In genomic region chr6:6876231-6876630, GRCm38 (mm10) we compare ENCODE assay signal across 23 mouse cellular contexts. TPM values are rescaled to one million over a fixed set of nuclear protein-coding genes. Genes with fewer than 3 reads are reported as not detected.
DNase-seq lines count a peak whose midpoint lies in the region; ATAC-seq and TF ChIP-seq lines count a peak whose summit lies in the region.
"Had no signal": no experiment of that assay in that cellular context is flagged by ENCODE, and none has a peak within 500 bp of the region (broad histone marks: within the 10 kb centered on the region; RNA-seq: fewer than 3 reads in every experiment).

No protein-coding gene starts in this region.

- H3K27ac ChIP-seq in midbrain, embryonic 10.5 days (replicated peaks), result no peak overlapping the region
- no peak overlapping the region for H3K27ac ChIP-seq in midbrain, embryonic 14.5 days (replicated peaks; ENCODE audit: low read depth, low read length)
- H3K27ac ChIP-seq in embryonic facial prominence, embryonic 12.5 days, result peak overlapping the region; percentile 88
- peak overlapping the region; percentile 94 for H3K27ac ChIP-seq in forebrain, postnatal 0 days (ENCODE audit: low read depth, low read length)
- H3K27ac ChIP-seq in gastrocnemius, adult 2 months, result no peak overlapping the region
- H3K27ac ChIP-seq: hindbrain, embryonic 10.5 days; neural tube, embryonic 13.5 days had no signal

- H3K36me3 ChIP-seq in midbrain, embryonic 10.5 days, result no peaks in the 10 kb centered on the region
- no peaks in the 10 kb centered on the region for H3K36me3 ChIP-seq in midbrain, embryonic 14.5 days (ENCODE audit: control insufficient read depth, insufficient read depth, low read length)
- no peaks in the 10 kb centered on the region for H3K36me3 ChIP-seq in embryonic facial prominence, embryonic 12.5 days
- no peaks in the 10 kb centered on the region for H3K36me3 ChIP-seq in forebrain, postnatal 0 days (ENCODE audit: insufficient read depth)
- H3K36me3 ChIP-seq: hindbrain, embryonic 10.5 days; neural tube, embryonic 13.5 days had no signal

- WGBS in midbrain, embryonic 10.5 days, result 2% methylated on average over 2 of the region's 2 CpGs
- WGBS in midbrain, embryonic 14.5 days, result 2% methylated on average over 2 of the region's 2 CpGs
- 6% methylated on average over 2 of the region's 2 CpGs for WGBS in embryonic facial prominence, embryonic 12.5 days
- WGBS in forebrain, postnatal 0 days, result 10% methylated on average over 2 of the region's 2 CpGs

- no peak overlapping the region for H3K9ac ChIP-seq in midbrain, embryonic 14.5 days (replicated peaks; ENCODE audit: low read length)
- H3K9ac ChIP-seq in embryonic facial prominence, embryonic 12.5 days, result peak overlapping the region; percentile 38
- peak overlapping the region; percentile 53 for H3K9ac ChIP-seq in forebrain, postnatal 0 days
- H3K9ac ChIP-seq: neural tube, embryonic 13.5 days had no signal

- peaks cover 100% of the 10 kb centered on the region for H3K27me3 ChIP-seq in midbrain, embryonic 10.5 days (ENCODE audit: low read depth, poor library complexity, severe bottlenecking)
- peaks cover 94% of the 10 kb centered on the region for H3K27me3 ChIP-seq in midbrain, embryonic 14.5 days (ENCODE audit: control insufficient read depth, insufficient read depth, low read length)
- H3K27me3 ChIP-seq in embryonic facial prominence, embryonic 12.5 days, result peaks cover 69% of the 10 kb centered on the region
- peaks cover 39% of the 10 kb centered on the region for H3K27me3 ChIP-seq in forebrain, postnatal 0 days (ENCODE audit: insufficient read depth, low read length)

- no peak overlapping the region for H3K4me3 ChIP-seq in midbrain, embryonic 10.5 days
- no peak overlapping the region for H3K4me3 ChIP-seq in midbrain, embryonic 14.5 days (replicated peaks; ENCODE audit: low read depth, low read length)
- H3K4me3 ChIP-seq in embryonic facial prominence, embryonic 12.5 days, result peak overlapping the region; percentile 69
- peak overlapping the region; percentile 57 for H3K4me3 ChIP-seq in forebrain, postnatal 0 days (ENCODE audit: low read depth, low read length)
- no peak overlapping the region for H3K4me3 ChIP-seq in gastrocnemius, adult 2 months
- H3K4me3 ChIP-seq: hindbrain, embryonic 10.5 days; neural tube, embryonic 13.5 days had no signal

- TF ChIP-seq CTCF in forebrain, postnatal 0 days (IDR thresholded peaks at IDR 0.05; ENCODE audit: low read depth), result no peak
- no peak for TF ChIP-seq CTCF in gastrocnemius, adult 2 months (IDR thresholded peaks at IDR 0.05)

- peak; percentile 29 for DNase-seq in midbrain, embryonic 10.5 days (ENCODE audit: low spot score)
- no peak for DNase-seq in midbrain, embryonic 14.5 days
- DNase-seq in forebrain, postnatal 0 days, result no peak
- DNase-seq in gastrocnemius, adult 2 months, result no peak
- DNase-seq in left cerebral cortex, postnatal 14 days (ENCODE audit: low spot score in 2 of 2), result no peak
- DNase-seq: adrenal gland, postnatal 10 days; B cell, adult 2 months; cerebellum, adult 18-20 months; heart, adult 18-20 months; layer of hippocampus, postnatal 36 days; lung, adult 2 months; lung, postnatal 4 days; right cerebral cortex, postnatal 4 days; thymus, postnatal 36 days had no signal

- intact Hi-C loops in gastrocnemius, adult 2 months (cut with DNase I), result no loop called here
- intact Hi-C loops in left cerebral cortex, postnatal 14 days (cut with DNase I), result loop anchor here (10.0 kb wide), 1 partner anchor 291 kb away; no protein-coding TSS in a partner anchor

- peaks cover 36% of the 10 kb centered on the region for H3K4me1 ChIP-seq in midbrain, embryonic 10.5 days
- H3K4me1 ChIP-seq in midbrain, embryonic 14.5 days (ENCODE audit: control insufficient read depth, insufficient read depth, low read length), result peaks cover 1% of the 10 kb centered on the region
- peaks cover 20% of the 10 kb centered on the region; the same call in 1 of the 2 replicates for H3K4me1 ChIP-seq in embryonic facial prominence, embryonic 12.5 days
- no peaks in the 10 kb centered on the region for H3K4me1 ChIP-seq in forebrain, postnatal 0 days (ENCODE audit: insufficient read depth)

- H3K4me2 ChIP-seq in midbrain, embryonic 14.5 days (ENCODE audit: low read length), result no peak overlapping the region
- H3K4me2 ChIP-seq in embryonic facial prominence, embryonic 12.5 days (replicated peaks), result peak overlapping the region; percentile 72
- H3K4me2 ChIP-seq in forebrain, postnatal 0 days (ENCODE audit: low read depth), result peak overlapping the region; percentile 61
- H3K4me2 ChIP-seq: liver, embryonic 11.5 days; neural tube, embryonic 13.5 days had no signal

- no peaks in the 10 kb centered on the region for H3K9me3 ChIP-seq in midbrain, embryonic 10.5 days (replicated peaks)
- H3K9me3 ChIP-seq in midbrain, embryonic 14.5 days (ENCODE audit: control insufficient read depth, low read length), result no peaks in the 10 kb centered on the region
- H3K9me3 ChIP-seq in embryonic facial prominence, embryonic 12.5 days, result no peaks in the 10 kb centered on the region
- H3K9me3 ChIP-seq in forebrain, postnatal 0 days (ENCODE audit: low read length), result no peaks in the 10 kb centered on the region
- H3K9me3 ChIP-seq: hindbrain, embryonic 10.5 days; neural tube, embryonic 13.5 days had no signal

- ATAC-seq in midbrain, embryonic 14.5 days (ENCODE audit: low FRiP score, low TSS enrichment), result no peak
- no peak for ATAC-seq in embryonic facial prominence, embryonic 12.5 days (ENCODE audit: insufficient number of reproducible peaks, insufficient read depth, low FRiP score, low TSS enrichment)
- no peak for ATAC-seq in forebrain, postnatal 0 days
- ATAC-seq in inflammation-experienced regulatory T-cells, adult 6 months, result no peak

RNA-seq across cellular contexts. Expression of gene Dlx5, which starts 5.7 kb away (rescaled TPM):
- polyA plus RNA-seq in midbrain, embryonic 10.5 days (2016; fragmentation: Nextera tagmentation; extraction: Ambion mirVana), result 4.5 and 8.9 TPM in 2 replicates
- 0.26 and 0.82 TPM in 2 replicates for polyA plus RNA-seq in midbrain, embryonic 14.5 days (2014; fragmentation: Nextera tagmentation; extraction: Ambion mirVana)
- polyA plus RNA-seq in embryonic facial prominence, embryonic 12.5 days (2016; fragmentation: Nextera tagmentation; extraction: Ambion mirVana), result 70.1 and 103 TPM in 2 replicates
- total RNA-seq in forebrain, postnatal 0 days (2014; rRNA removed), result 6.5 and 12.9 TPM in 2 replicates
- polyA plus RNA-seq in forebrain, postnatal 0 days (2015; fragmentation: Nextera tagmentation; extraction: Ambion mirVana), result 47.2 and 51.3 TPM in 2 replicates
- not detected for total RNA-seq in gastrocnemius, adult 2 months (2021)
- 1 to 10 TPM; 6.4 to 6.9 TPM for total RNA-seq in left cerebral cortex, postnatal 14 days (2021)
- not detected for polyA plus RNA-seq in inflammation-experienced regulatory T-cells, adult 6 months (2017; shearing (Covaris generic))
- total RNA-seq: common myeloid progenitor, adult 5-6 weeks had no signal
- polyA plus RNA-seq: lung, adult 2 months had no signal

RNA-seq across cellular contexts. Expression of gene Dlx6, which starts 13.1 kb away (rescaled TPM):
- 0.48 and 0.79 TPM in 2 replicates for polyA plus RNA-seq in midbrain, embryonic 10.5 days (2016; fragmentation: Nextera tagmentation; extraction: Ambion mirVana)
- not detected in 2 replicates for polyA plus RNA-seq in midbrain, embryonic 14.5 days (2014; fragmentation: Nextera tagmentation; extraction: Ambion mirVana)
- 8.0 and 13.5 TPM in 2 replicates for polyA plus RNA-seq in embryonic facial prominence, embryonic 12.5 days (2016; fragmentation: Nextera tagmentation; extraction: Ambion mirVana)
- 19.7 and 28.9 TPM in 2 replicates for total RNA-seq in forebrain, postnatal 0 days (2014; rRNA removed)
- polyA plus RNA-seq in forebrain, postnatal 0 days (2015; fragmentation: Nextera tagmentation; extraction: Ambion mirVana), result 3.7 and 4.9 TPM in 2 replicates
- not detected for total RNA-seq in gastrocnemius, adult 2 months (2021)
- 10 to 100 TPM in 1 of 2 experiments, 1 to 10 TPM in 1; 8.9 to 10.8 TPM for total RNA-seq in left cerebral cortex, postnatal 14 days (2021)
- not detected for polyA plus RNA-seq in inflammation-experienced regulatory T-cells, adult 6 months (2017; shearing (Covaris generic))
- total RNA-seq: common myeloid progenitor, adult 5-6 weeks; heart, adult 18-20 months had no signal
- polyA plus RNA-seq: heart, embryonic 16.5 days; intestine, embryonic 14.5 days; kidney, embryonic 14.5 days; liver, embryonic 11.5 days; lung, adult 2 months; neural tube, embryonic 13.5 days had no signal

Comparison
In these comparisons a context has a peak if more than half of its experiments do, and no peak if none do; other contexts are left out.
1. H3K27ac ChIP-seq: peak in embryonic facial prominence, embryonic 12.5 days (single experiment) and forebrain, postnatal 0 days (single experiment); none in midbrain, embryonic 10.5 days (single experiment), midbrain, embryonic 14.5 days (single experiment) and gastrocnemius, adult 2 months (single experiment).
2. H3K4me3 ChIP-seq: peak in embryonic facial prominence, embryonic 12.5 days (single experiment) and forebrain, postnatal 0 days (single experiment); none in midbrain, embryonic 10.5 days (single experiment), midbrain, embryonic 14.5 days (single experiment) and gastrocnemius, adult 2 months (single experiment).